Mouse (Mus musculus) CD8-positive naive resting alpha-beta T cell, adult 2 months (primary cell): ENCODE data around the gene Kcnh1.

Experiments
- DNase-seq, 2 experiments: peaks; one replicate each; pipeline ENCODE4 v3.0.0; 2022; ENCODE audit warnings: low read depth in 2 of 2, low spot score in 2 of 2

Kcnh1 gene

DNA sequence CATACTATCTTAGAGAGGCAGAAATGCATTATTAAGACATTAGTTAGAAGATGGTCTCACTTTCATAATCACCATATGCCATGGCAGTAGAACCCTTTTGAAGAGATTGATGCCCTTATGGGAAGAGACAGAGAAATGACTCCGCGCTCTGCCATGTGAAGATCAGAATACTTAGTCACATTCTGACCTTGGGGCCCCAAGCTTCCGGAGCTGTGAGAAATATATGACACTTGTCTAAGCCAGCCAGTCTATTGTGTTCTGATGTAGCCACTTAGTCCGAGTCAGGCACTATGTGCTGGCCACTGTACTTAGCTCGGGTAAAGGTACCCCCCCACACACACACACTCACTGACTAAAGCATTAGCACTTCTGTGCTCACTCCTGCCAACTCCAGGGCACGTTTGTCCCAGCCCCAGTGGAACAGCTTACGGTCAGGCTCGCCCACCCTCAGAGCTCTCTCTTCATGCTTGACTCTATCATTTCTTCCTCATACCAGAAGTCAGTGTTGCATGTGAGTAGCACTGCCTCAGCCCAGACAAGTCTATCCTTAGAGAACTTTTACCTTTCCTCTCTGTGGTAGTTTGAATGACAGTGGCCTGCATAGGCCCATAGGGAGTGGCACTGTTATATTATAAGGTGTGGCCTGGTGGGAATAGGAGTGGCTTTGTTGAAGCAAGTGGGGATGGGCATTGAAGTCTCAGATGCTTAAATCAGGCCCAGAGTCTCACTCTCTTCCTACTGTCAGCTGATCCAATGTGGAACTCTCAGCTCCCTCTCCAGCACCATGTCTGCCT is 212.5 kb downstream of the Kcnh1 start:
- DNase-seq = no peak

GRCm38 (mm10) chr1:192405136-192405535 is 214.6 kb downstream of the Kcnh1 start:
- DNase-seq = no peak

- no peak for DNase-seq
Measured at GRCm38 (mm10) chr1:192406589-192406988, 216.0 kb downstream of the Kcnh1 start.

DNA sequence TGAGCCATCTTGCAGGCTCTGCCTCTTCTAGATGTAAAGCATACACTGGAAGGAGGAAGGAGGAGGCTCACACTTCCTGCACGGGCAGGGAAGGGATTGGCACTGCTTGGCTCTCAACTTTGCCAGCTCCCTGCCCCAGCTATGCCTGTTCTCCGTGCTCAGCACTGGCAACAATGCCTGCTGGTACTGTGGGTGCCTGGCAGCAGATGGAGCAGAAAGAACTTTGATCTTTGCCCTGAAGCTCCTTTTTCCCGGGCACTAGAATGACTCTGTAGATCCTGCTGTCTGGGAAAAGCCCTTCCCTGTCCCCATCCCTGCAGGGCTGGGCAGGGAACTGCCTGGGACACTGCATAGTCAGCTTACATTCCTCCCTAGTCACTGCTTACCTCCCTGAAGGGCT is 225.2 kb downstream of the Kcnh1 start:
- no peak for DNase-seq

GRCm38 (mm10) chr1:192416241-192416821 is 225.8 kb downstream of the Kcnh1 start:
- no peak for DNase-seq

DNA sequence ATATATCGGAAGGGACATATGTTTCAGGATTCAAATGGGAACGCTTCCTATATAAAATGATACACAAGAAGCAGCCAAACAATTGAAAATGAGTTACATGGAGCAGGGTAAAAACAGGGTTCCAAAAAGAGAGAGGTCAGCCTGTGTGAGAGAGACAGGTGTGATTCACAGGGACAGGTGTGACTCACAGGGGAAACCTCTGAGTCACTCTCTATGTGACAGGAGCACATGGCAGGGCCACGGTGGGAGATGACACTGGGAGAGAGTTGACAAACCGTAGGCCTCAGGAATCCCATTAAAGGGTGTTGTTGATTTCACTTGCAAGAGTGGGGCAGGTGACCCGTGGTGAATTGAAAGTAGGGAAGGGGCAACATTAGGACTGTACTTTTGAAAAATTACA is 228.6 kb downstream of the Kcnh1 start:
- no peak for DNase-seq

DNA sequence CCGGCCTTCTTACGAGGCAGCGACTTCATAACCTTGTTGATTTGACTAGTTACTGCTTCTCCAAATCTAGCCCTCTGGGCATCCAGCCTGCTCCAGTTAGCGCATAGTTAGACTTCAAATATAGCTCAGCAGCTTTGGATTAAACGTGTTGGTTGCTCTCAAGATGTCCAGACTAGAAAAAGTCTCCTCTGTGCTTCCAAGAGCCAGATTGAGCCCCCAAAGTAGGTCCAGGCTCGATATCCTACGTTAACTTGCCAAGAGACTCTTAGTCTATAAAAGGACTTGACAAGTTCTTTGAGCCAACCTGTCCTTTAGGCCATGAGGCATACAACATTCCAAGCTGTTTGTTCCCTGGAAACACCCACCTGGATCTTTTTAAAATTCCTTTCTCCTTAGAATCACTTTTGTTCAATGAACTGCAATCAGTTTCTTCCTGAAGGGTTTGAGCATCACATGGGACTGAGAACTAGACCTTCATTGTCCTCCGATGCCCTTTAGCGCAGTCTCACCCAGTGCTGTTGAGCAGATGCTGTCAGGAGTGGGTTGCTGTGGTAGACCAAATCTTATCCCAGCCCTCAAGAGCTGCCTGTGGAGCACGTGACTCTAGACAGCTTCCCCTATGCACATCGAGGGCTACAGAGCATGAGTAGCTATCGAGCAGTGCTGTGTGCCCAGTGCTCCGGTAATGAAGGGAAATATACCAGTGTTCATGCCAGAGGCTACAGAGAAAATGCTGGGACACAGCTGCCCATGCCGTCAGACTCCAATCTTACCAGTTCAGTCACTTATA is 231.0 kb downstream of the Kcnh1 start:
- no peak for DNase-seq

DNA sequence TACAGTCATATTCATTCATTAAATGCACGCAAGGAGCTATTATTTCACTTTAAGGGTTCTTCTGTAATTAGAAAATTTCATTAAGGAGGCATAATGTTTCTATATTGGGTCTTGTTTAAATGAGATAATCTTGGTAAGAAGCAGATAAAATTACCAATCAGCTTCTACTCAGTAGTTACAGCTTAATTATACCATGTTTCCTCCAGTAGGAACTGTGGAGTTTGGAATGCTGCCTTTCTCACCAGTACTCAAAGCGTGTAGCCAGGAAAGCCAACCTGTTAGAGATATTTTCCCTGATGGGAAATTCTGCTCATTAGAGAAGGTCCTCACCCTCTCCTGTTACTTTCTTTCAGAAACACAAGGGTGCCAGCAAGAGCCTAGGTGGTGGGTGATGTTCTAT is 240.8 kb downstream of the Kcnh1 start:
- DNase-seq = no peak

- DNase-seq = no peak
Measured at GRCm38 (mm10) chr1:192435503-192435902, 244.9 kb downstream of the Kcnh1 start.

DNA sequence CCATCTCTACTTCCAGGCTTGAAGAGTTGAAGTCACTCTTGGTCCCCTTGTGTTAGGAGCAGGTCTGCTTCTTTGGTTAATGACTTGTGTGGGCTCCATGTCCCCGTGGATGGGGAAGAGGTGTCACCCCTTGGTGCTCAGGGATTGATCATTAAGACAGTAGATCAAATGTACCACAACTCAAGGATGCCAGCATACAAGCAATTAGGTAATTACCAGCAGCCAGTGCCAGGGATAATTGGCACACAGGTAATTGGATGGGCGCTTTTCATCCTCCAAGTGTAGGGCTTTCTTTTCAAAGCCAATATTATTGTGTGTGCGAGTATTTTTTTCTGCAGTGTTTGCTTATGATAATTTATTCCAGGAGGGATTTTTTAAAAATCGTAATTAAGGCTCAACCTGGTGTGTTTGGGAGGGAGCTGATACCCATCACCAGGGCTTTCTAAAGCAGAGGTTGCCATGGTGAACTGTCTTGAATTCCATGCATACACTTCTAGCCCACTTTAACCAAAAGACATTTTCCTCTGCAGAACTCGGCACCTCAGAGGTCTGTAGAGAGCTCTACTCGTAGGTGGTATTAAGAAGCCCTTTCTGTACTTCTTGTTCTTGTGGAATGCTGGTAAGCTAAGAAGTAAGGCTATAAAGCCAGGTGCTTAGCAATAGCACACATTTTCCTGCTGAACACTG is 248.7 kb downstream of the Kcnh1 start:
- DNase-seq = no peak

DNA sequence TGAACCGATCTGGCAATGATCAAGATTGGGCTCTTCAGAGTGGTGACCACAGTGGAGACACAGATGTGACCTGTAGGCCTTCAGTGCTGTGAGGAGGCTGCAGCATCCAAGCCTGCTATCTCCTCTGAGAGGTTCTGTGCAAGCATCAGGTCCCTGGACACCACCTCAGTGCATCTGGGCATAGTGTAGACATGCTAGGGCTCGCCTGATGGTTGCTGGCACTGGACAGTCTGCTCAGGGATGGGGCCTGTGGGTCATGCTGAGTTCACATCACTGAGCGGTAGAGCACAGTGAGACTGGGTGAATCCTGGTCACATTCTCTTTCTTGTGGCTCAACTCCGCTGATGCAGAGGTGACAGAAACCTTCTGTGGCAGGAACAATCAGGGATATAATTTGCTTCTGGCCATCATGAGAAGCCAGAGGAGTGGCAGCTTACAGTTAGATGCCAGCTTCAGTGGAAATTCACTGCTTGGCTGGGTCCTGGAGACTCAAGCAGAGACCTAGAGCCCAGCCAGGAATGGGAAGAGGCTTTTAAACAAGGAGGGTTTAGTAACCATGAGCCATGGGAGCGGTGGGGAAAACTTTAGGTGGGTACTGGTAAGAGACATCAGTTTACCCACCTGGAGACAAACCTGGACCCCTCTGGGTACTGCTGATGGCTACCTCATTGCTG is 252.3 kb downstream of the Kcnh1 start:
- no peak for DNase-seq

DNA sequence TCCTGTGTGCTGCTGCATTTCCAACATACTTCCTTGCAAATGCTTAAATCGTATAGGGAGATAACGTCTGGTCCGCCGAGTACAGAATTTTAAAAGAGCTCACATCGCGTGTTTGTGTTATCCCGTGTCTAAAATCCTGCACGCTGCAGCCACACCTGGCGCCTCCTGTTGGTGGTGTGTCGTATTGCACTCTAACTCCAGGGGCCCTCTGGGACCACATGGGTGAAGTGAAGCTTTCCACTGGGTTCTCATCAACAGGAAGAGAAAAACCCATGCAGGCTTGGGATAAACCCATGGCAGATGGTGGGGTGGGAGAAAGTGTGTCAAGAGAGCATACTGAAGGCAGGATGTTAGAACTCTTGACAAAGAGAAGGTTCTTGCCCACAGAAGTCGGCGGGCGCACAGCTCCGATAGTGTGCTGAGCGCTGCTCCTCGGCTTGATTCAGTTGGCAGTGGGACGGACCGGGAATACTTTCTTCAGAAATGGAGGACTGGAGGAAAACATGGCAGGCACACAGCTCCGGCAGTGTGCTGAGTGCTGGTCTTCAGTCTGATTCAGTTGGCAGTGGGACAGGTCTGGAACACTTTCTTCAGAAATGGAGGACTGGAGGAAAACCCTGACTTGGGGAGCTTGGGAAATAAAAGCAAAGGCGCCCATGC is 253.6 kb downstream of the Kcnh1 start:
- no peak for DNase-seq

DNA sequence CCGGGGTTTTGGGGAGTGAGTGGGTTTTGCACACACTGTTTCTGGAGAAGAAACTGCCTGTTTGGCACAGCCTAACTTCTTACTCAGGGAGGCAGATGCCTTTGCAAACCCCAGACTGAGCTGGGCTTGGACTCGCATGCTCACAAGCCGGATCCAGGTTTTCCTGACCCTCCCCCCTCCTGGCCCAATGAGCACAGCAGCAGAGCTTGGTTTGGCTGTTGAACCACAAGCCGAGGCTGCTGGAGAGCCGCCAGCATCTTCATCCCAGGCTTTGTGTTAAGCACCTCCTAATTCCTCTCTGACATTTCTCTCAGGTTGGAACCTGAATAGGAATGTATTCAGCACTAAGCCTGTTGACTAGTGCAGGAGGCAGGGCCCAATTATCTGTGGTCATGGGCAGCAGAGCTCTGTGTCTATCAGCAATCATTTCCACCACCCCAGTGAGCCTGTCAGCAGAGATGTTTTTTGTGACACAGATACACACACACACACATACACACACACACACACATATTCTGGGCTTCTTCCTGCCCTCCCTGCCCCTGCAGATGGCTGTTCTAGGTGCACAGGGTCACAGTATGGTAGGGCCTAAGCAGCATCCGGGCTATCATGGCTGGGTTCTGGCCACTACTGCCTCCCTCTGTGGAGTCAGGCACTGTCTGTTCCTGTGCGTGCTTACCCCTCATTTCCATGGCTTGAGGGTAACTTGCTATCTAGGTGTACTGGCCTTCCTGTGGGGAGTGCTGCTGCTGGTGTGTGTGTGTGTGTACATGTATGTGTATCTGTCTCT is 254.3 kb downstream of the Kcnh1 start:
- no peak for DNase-seq

DNA sequence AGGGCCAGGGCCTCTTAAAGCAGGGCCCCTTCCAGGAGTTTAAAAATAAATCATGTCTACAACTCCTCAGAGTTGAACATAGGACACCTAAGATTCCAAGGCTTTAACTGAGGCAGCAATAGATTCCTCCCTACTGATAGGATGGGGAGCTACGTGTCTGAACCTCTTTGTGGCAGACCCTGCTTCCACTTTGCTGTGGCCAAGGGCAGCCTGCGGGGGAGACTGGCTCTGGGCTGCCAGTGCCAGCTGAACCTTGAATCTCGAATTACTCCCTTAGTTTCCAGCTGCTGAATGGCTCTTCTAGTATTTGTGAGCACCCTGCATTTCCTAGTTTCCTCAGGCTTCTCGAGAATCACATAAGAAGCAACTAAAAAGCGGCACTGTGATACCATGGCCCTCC is 255.6 kb downstream of the Kcnh1 start:
- DNase-seq = no peak

DNA sequence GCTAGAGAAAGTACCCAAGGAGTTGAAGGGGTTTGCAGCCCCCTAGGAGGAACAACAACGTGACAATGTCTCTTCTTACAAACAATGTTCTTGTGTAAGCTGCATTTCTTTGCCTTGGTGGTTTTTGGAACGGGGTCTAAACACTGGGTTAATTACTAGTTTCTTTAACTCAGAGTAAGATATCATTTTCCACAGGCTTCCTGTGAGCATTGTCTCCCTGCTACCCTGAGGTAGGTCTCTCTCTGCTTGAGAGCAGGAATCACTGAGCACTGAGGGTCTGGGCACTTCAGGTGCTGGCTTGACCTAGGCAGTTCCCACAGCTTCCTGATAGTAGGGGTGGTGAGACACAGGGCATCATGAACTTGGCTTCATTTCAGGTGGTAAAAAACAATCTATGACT is 257.1 kb downstream of the Kcnh1 start:
- DNase-seq = no peak

DNA sequence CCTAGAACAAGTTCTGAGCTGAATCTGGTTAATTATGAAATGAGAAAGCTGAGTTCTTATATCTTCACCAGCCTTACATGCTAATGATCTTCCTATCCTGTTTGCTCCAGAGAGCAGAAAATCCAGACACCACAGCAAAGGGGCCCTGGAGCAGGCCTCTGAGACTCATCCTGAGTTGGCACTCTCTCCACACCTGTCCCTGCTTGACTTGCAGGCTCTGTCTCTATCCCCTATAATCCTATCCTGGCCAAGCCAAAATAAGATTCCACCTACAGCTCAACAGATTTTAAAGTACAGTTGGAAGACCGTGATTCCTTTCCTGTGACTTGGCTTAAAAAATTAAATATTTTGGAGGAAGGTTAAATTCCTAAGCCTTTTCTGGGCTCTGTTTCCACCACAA is 257.9 kb downstream of the Kcnh1 start:
- DNase-seq = no peak

DNA sequence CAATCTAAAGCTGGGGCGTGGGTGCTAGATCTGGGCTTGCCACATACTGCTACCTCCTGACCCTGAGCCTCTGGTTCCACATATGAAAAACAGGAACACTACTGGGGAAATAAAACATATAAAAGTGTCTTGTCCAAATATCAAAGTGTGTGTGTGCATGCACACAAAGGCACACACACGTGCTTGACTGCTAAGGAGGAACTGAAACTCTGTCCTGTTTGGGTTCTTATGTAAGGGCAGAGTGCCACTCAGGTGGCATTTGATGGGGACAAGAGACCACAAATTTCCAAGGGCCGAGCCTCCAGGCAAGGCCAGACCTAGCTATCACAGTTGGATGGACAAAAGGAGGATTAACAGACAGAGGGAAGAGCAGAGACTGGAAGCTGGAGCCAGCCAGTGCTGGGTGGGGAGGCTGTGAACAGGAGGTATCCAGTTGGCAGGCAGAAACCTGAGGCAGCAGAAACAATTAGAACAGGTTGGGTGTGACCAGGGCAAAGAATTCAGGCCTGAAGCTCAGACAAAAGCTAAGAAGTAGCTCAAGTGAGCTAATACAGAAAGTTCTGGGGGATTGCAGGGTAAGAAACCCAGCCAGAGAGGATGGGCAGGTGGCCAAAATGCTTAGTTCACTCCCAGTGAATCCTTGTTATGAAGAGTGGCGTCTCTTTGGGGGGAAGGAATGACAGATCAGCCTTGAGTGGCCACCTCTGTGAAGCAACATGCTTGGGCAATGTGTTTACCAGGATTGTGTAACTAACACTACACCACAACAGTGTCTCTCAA is 259.2 kb downstream of the Kcnh1 start:
- DNase-seq = no peak

DNA sequence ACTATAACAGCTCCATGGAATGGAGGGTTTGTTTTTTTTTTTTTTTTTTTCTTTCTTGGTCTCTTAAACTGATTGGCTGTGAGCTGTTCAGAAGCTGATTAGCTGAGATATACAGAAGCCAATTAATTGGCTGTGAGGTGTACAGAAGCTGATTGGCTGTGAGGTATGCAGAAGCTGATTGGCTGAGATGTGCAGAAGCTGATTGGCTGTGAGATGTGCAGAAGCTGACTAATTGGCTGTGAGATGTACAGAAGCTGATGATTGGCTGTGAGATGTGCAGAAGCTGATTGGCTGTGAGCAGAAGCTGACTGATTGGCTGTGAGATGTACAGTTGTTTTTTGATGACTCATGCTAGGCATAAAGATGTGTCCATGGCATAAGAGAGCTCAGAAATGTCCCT is 259.9 kb downstream of the Kcnh1 start:
- DNase-seq = no peak

DNA sequence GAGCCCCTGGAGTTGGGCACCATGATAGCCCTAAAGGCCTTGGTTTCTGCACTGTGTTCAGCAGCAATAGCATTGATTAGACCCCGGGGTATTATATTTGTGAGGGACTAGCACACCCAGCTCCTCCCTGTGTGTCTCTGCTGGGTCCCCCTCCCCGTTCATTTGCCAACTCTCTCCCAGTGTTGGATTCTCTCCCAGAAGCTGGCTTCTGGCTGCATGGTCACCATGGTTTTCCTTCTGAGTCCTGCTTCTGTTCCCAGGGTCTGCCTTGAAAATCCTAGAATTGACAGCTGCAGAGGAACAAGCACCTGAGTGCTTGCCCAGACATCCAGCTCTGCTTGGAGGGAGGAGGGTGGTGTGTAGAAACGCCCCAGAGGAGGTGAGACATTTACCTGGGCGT is 261.1 kb downstream of the Kcnh1 start:
- DNase-seq = no peak
